Mouse (Mus musculus): ENCODE data around the gene Sf3a3.
A peak's percentile ranks its signal among the peaks of the same experiment; 100 is the strongest.

Sf3a3 gene

DNA sequence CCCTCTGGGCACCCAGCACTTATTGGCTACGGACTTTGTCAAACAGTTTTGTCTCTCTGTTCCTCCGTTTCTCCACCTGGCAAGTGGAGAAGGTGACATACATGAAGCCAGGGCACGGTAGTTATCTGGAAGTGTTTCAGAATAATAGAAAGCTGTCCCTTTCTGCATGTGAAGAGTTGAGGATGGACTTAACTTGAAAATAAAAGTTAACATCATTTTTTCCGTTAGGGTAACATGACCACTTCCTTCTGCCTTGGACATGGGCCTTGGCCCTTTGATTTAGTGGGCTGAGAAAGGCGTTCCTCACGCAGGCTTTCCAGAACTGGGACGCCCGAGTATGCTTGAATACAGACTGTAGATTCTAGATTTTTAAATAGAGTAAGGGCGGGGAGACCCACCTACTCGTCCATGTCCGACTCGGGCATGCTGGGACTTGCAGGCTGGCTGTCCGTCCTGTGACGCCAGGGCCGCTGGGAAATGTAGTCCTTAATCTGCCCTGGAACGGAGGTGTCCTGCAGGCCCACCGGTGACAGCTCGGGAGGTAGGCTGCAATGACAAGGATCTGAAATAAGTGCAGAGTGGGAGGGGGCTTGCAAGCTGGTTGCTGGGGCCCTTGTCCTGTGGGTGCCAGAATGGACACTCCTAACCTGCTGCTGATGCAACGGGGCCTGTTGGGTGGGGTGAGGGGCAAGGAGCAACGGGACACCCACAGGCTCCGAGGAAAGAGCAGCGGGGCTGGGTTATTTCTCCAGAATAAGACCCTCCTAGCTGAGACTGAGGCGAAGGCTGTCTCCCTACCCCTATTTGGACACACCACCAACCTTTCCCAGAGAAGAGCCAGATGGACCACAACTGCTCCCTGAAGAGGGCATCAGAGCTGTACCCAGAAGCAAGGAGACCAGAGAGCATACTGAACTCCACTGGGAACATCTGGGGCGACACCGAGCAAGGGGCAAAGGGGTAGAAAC is 27.1 kb downstream of the Sf3a3 start, which contains the start of gene Inpp5b:
TSS of gene Inpp5b (plus strand) at position 475 of the 968 bp plus-strand sequence.
- peak; percentile 81 to 83 for DNase-seq

DNA sequence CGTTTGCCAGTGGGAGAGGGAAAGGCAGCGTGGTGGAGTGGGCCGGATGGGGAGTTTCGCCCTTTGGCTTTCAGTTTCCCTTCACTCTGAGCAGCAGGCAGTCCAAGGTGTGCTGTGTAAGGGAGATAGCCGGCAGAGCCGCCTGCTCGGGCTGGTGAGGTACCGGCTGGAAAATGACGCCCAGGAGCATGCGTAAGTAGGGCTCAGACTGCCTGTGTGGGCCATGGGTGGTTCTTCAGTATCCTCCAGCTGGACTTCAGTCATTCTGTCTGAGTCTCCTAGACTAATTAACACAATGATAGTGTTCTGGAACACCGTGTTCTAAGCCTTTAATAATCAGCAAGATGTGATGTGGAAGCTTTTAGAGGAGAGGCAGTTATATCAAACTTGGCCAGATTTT is 28.3 kb downstream of the Sf3a3 start:
- no peak for DNase-seq

DNA sequence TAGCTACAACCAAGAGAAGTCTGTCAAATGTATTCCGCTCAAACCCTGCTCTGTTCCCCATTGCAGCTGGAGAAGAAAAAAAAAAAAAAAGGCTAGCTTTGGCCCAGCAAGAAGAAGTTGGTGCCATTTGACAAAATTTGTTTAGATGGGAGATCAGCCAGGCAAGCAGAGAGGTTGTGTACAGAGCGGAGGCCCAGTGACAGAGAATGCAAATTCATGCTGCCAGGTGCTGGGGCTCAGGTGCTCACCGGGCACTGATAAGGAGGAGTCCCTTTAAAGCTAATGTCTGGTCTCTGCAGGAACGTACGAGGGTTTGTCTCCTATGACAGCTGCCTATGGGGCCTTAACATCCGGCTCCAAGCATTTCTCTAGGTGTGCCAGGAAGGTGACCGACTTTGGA is 32.0 kb downstream of the Sf3a3 start:
- DNase-seq: no peak

DNA sequence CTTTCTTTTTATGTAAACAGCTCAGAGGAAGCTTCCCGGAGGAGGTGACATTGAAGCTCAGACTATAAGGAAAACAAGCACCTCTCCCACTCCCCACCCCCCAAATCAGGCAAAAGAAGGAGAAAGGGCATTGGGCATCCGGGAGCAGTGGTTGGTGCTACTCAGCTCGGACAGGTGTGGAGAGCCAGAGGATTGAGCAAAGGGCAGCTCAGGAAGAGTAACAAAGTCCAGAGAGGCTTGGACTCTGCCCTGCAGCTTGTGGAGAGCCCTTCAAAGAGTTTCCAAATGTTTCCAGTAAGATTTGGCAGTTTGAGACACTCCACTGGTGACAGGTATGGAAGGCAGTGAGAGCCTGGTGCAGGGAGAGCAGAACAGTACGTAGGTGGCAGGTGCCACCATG is 33.3 kb downstream of the Sf3a3 start:
- DNase-seq: peak; percentile 13 to 32

DNA sequence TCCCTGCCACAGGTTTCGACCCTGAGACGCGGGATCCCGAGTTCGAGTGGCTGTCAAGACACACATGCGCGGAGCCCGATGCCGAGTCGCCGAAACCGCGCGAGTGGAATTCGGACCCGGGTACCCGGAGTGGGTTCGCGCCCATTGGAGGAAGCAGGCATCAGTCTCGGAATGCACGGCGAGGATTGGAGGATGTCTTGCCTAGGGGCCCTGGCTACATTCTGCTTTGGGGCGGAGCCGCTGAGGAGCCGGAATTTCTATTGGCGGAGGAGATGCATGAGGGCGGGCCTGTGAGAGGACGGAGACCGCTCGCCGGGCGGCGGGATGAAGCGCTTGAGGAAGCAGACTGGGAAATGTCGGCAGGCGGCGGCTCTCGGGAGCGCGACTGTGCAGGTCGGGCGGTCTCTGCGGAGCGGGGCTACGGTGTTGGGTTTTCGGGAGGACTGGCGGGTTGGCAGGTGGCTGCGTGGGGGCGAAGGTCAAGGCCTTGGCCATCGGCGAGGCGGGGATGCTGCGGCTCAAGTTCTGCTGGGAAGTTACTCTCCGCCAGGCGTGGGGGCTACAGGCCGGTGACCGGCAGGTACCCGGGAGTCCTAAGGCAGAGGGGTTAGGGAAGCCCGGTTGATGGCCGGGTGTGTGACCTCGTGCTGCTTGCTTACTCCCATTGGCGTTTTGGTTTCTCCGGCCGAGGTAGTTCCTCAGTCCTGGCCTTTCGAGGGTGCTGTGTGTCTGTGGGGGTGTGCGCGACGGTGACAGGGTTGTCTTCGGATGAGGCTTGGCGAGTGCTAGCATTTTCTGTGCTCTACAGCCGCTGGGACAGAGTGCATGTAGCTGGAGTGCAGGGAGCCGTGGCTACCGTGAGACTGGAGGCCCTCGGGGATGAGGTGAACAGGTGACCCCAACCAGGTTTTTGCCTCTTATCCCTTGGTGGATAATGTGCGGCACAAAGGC is 37.0 kb downstream of the Sf3a3 start:
- DNase-seq: peak; percentile 99

DNA sequence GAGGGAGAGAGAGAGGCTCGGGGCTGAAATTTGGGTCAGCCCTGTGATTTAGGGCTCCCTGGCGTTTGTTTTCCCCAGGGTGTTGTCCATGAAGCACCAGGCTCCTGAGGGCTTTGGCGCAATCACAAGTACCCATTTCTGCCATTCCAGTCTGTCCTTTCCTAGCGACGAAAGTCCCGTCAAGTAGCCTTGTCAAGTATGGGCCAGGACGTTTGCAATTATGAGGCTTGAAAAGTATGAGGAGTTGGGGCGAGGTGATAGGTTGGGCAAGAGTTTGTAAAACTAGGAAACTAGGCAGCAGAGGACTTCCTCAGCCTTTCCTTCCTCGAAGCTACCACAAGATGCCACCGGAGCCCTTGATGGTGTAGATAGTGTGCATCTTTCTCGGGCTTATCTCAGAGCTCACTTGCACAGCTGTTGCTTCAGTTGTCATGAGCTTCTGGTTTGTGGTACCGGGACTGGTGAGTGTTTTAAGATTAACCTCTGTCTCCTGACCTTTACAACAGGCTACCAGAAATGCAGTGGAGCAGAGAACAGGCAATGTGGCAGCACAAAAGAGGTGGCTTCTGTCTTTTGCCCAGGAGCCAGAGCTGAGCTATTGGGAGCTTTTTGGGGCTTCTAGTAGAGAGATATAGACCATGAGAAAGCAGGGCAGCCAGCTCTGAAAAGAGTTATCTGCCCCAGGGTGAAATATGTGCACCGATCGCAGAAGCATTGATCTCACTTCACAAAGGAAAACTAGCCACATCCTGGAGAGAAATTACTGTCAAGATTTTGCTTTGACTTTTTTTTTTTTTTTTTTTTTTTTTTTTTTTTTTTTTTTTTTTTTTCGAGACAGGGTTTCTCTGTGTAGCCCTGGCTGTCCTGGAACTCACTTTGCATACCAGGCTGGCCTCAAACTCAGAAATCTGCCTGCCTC is 38.0 kb downstream of the Sf3a3 start:
- peak; percentile 87 to 90 for DNase-seq

DNA sequence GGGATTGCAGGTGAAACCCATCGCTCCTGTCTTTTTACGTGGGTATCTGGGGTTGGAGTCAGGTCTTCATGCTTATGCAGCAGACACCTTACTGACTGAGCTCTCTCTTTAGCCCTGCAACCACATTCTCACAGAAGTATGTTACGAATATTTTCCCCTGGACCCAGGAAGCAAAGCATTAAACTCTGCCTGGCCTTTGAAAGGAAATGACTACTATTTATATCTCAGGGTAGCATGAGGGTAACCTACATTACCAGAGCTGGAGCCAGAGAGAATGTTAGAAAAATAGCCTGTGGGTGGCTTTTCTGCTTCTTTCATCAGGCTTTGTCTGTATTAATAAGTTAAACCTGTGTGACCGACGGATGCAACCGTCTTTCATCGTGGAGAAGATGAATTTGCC is 41.0 kb downstream of the Sf3a3 start:
- no peak for DNase-seq

DNA sequence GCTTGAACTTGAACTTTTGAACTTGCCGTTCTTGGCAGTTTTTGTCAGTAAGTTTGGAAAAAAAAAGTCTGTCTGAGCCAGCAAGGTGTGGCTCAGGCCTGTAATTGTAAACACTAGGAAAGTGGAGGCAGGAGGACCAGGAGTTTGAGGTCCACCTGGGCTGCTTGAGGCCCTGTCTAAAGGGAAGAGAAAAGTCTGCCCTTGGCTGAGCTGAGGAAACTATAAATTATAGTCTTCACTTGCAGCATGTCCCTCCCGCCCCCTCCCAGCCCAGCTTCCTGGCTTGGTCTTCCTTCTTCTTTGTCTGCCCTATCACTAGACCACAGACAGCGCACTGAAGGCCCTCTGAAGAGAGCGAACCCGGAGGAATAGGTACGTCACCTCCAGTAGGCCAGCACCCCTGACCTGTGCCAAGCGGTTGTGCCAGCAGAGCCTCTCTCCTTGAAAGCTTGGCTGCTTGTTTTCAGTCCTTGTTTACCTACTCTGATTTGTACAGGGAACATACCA is 44.8 kb downstream of the Sf3a3 start:
- DNase-seq: peak; percentile 64 to 75

DNA sequence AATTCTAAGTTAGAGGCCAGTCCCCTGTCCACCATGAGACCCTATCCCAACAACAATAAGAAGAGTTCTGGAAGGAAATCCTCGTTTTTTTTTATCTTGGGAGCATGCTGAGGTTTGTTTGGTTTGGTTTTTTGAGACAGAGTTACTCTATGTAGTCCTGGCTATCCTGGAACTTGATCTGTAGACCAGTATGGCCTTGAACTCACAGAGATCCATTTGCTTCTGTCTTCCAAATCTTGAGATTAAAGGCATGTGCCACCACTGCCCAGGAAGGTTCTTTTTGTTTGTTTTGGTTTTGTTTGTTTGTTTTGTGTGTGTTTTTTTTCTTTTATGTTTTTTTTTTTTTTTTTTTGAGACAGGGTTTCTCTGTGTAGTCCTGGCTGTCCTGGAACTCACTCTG is 46.6 kb downstream of the Sf3a3 start:
- DNase-seq: no peak

DNA sequence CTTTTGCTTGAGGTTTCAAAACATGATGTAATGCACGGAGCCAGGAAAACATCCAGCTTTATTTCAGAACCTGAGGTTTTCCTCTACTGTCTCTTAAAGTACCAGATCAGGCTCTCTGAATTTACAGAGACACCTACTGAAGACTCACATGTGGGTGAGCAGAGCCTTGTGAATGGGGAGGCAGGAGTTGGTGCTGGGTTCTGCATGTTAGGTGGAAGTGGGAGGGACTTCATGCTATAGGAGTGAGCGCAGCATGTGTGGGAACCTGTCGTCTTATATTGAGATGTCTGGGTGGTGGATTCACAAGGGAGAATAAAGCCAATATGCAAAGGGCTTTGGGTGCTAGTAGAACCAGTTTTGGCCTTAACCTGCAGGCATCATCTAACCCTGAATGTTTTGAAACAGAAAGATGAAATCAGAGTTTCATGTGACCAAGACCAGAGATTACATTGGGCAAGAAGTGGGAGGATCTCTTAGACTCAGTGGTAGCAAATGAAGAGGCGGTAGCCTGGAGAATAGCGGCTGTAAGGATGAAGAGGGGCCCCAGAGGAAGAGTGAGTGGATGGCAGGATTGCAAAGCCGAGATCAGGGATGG is 48.4 kb downstream of the Sf3a3 start:
- DNase-seq: no peak

DNA sequence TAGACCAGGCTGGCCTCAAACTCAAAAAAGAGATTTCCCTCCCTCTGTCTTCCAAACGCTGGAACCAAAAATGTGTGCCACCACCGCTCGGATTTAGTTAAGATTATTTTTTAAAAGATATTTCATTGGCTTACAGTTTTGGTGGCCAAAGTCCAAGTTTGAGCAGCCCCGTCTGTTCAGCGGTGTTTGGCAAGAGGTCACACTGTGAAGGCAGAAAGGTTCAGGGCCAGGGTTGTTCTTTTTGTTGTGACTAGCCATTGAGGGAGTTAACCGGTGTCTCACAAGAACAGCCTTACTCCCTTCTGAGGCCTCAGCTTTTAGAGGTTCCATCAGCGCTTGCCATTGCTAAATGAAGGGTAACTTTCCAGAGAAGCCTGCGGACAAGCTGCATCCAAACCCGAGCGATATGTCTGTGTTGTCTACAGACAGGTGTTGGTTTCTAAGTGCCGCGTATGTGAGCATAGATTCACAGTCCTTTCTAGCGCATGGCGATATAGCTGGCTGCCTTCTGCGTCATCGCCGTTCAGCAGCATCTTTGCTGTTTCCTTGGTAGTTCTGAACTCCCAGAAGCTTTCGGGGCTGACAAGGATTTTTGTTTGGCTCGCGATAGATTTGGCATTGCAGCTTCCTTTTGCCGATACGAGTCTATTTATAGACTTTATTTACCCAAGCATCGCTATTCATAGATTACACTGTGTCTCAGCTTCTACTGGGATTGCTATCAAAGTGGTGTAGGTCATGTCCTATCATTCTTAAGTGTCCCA is 51.4 kb downstream of the Sf3a3 start:
- no peak for DNase-seq

DNA sequence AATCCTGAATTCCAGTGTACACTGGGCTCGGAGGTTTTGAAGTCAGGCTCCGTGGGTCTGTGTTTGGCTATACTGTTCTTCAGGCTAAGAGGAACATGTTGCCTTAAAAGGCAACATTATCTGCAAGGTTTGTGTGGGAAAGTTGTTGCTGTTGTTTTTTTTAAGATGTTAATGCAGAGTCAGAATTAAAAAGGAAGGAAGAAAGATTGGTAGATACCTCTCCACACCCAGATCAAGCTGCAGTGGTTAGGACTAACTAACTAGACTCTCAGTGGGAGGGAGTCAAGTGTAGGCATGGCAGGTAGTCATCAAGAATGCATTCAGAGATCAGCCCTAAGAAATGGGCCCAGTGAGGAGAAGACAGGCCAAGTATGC is 52.0 kb downstream of the Sf3a3 start:
- DNase-seq: no peak

DNA sequence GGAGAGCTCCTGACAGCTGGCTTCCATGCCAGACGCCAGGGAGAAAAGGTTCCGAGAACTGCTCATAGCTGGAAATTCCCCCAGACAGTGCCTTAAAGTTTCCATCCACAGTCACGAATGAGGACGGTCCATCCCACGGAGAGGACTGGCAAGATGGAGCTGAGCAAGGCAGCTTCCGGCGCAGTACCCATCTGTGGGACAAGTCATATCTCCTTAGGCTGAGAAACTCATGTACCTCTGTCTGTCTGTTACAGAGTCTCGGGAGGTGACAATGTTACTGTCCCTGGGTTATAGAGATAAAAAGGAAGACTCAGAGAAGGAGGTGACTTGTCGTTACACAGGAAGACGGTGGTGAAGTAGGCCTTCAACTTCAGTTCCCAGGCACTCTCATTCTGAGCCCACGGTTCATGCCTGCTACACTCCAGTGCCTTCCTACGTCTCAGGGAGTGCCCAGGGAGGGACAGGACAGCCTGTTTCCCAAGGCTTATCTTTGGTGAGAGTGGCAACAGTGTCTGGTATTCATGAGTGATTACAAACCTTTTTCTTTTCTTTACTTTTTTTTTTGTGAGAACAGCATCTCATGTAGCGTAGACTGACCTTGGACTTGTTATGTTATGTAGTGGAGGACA is 54.5 kb downstream of the Sf3a3 start:
- no peak for DNase-seq

DNA sequence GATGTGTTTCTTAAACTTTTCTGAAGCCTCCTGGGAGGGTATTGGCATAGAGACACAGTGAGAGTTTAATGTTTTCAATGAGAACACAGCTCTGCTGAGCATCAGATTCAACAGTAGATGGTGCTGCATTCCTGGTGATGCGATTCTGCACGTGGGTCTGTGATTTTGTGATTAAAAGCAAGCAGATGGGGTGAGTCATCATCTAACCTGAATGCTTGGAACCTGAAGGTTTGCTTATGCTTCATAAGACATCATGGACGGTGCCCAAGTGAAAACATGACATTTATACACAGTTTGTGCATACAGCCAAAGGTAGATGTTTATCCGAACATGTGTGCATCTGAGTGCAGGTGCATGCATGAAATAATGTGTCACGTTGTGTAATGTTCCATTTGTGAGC is 56.0 kb downstream of the Sf3a3 start:
- DNase-seq: no peak

DNA sequence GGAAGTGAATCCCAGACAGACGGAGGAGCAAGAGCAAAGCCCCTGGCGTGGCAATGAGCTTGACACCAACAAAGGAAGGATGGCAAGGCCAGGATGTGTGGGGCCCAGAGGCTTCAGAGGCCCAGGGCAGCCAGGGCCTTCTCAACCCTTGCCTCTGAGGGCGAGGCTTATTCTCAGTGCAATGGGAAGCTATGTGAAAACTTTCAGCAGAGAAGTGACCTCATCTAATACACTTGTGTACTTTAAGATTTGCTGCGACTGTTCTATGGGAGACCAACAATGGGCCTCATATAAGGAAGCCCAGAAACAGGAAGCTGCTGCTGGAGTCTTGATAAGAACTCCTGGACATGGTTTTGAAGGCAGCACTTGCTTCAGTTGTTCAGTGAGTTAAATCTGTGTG is 57.5 kb downstream of the Sf3a3 start:
- peak; percentile 20 to 51 for DNase-seq

DNA sequence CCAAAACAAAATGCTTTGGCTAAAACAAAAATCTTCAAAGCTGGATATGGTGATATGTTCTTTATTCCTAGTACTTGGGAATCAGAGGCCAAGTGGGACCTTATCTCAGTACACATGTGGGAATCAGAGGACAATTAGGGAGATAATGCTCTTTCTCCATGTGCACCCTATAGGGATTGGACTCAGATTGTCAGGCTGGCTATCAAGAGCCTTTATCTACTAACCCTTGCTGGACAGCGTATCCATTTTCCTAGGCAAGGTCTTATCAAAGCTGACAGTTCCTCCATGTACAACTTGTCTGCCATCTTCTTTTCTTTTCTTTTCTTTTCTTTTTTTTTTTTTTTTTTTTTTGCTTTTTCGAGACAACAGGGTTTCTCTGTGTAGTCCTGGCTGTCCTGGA is 58.9 kb downstream of the Sf3a3 start:
- DNase-seq: no peak

DNA sequence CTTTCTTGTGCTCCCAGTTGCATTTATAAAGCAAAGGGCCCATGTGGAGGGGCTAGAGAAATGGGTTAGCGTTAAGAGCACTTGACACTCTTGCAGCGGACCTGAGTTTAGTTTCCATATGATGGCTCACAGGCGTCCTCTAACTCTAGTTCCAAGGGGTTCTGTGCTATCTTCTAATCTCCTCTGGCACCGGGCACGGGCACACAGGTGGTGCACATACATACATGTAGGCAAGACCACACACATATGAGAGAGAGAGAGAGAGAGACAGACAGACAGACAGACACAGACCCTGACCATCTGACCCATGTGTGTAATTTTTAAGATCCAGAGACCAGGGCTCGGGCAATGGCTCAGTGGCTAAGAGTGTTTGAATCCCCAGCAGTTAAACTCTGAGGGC is 59.4 kb downstream of the Sf3a3 start:
- no peak for DNase-seq

DNA sequence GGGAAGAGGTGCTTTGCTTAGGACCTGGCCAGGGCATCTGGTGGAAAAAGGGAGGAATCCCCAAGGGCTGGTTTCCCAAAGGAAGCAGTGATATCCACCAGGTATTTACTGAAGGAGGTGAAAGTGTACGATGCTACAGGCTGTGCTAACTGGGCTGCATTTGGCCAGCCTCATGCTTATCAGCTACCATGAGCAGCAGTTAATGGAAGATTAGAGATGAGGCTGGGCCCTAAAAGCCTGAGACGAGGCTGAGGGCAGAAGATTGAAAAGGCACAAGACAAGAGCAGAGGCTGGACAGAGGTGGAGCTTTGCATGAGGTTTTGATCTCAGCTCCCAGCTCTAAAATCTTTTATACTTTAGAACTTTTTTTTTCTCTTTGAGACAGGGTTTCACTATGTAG is 59.9 kb downstream of the Sf3a3 start:
- no peak for DNase-seq

DNA sequence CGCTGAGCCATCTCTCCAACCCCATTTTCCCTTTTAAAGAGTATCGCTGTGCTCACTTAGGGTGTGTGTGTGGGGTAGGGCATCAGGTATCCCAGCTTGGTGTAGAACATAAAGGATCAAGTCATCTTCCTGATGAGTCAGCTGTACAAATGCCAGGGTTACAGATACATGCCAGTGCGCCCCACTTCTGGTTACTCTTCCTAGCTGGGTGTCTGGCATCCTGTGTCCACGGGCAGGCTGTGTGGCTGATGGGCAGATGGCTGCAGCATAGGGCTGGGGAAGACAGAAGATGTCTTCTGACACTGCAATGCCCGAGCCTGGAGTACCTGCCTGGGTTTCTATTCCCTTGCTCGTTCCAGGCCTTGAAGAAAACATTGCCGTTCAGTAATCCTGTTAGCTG is 66.8 kb downstream of the Sf3a3 start:
- no peak for DNase-seq
